Mouse (Mus musculus) urinary bladder, postnatal 10 days (tissue): Measurements from ENCODE around the gene Pole4.

ENCODE experiments used
- DNase-seq: peaks from one replicate; pipeline ENCODE4 v3.0.0; 2022; ENCODE audit warnings: low spot score

The Pole4 gene

DNA sequence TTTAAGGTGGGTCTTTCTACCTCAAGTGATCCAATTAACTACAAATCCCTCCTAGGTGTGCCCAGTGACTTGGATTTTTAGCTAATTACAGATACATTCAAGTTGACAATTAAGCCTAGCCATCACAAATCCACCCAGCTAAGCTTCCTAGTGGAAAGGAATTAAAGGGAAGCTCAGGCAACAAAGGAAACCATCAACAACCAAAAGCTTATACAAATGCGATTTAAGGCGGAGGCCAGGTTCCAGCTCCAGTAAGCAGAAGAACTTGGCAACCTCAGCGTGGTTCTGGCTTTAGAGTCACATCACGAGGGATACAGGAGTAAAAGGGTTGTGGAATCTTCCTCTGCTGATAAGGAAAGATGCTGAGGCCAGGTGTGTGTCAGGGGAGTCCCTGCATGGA lies 92.0 kb downstream of the Pole4 start:
- DNase-seq, result no peak

DNA sequence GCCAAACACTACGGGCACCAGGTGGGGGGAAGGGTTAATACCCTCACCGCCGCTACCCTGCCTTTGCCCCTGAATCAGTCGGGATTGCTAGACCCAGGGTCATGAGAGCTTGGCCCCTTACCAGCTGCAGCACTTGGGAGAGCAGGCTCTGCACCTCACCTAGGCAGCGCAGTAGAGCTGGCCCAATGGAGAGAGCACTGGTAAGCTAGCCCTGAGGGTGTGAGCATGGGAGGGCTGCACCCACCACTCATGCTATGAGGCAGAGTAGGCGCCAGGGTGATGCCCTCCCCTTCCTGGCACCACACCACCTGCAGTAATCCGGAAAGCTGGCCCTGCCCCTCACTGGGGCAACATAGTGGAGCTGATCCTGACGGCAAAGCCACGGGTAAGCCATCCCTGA lies 94.1 kb downstream of the Pole4 start:
- no peak for DNase-seq

DNA sequence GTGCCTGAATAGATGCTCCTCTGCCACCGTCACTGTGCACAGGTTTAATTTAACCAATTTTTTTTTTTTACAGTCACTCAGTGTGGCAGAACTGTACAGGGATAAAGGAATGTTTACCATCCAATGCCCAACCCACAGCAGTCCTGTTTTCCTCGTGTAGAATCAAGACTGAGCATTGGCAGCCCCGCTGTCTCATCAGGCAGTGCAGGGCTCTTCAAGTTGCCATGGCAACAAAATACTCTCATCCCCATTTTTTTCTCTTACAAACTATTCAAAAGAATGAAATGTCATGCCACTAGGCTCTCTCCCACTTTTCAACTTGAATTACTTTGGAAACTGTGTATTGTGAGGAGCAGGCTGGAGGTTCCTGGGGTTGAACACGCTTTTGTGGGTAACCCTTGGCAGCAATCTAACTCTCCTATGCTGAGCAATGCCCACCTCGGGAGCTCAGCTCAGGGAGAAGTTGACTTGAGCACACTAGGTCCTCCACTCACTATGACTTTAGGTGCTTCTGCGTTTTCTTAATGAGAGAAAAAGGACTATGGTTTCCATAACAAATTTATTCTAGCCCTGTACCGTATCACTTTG lies 95.7 kb downstream of the Pole4 start:
- no peak for DNase-seq

DNA sequence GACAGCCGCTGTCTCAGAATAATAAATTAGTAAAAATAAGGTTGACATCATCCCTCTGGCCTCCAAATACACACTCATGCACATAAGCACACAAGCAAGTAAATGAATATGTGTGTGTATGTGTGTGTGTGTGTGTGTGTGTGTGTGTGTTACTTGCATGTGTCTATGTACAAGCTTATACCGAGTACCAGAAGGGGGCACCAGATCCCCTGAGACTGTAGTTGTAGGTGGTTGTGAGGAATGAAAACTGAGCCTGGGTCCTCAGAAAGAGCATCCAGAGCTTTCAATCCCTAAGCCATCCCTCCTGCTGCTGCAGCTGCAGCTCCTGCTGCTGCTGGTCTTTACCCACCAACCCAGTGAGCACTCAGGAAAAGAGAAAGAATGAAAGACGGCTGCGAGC lies 96.4 kb downstream of the Pole4 start:
- DNase-seq, result no peak

DNA sequence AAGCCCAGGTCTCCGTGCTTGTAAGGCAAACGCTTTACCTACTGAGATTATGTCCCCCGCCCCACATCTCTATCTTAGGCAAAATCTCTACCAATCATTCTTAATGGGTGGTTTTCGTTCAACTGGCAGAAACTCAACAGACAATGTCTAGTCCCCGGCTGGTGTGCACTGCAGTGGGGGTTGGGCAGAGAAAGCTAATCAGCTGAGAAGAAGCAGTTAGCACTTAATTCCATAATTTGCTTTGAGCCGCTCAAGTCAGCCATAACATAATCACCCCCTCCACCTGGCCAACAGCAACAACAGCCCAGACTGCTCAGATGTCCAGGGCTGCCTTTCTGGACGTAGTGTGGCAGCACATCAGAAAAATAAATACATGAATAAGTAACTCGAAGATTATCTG lies 100.4 kb downstream of the Pole4 start:
- DNase-seq, result no peak

DNA sequence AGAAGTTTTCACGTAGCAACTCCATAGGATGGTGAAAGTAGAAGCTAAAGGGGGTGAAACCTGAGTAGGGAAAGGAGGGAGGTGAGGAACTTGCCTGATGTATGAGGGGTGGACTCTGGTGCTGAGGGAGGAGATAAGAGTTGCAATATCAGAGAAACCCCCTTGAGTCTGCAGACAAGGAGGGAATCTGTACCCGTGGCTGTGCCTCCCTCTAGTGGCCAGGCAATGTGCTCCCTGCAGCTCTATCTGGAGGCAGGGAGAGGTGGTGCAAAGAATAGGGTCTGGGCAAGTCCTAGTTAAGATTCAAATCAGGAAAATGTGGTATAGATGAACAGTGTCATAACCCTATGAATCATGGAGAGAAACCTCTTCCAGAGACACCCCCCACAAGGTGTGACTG lies 101.5 kb downstream of the Pole4 start:
- no peak for DNase-seq

DNA sequence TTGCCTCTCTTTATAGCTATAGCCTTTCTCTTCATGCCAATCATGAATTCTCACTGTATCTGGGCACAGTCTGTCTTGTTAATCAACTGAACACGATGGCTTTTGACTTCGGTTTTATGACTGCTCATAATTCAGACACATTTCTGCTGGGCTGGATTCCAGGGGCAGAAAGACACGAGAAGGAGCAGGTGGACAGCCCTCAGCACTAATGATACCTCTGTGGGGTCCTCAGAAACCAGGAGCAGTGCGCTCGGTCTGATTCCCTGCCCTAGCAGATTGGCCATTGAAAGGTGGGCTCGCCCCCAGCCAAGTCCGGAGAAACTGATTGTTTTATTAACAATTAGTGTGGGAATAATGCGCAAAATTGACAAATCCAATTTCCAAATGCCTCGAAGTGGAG lies 101.9 kb downstream of the Pole4 start:
- no peak for DNase-seq

DNA sequence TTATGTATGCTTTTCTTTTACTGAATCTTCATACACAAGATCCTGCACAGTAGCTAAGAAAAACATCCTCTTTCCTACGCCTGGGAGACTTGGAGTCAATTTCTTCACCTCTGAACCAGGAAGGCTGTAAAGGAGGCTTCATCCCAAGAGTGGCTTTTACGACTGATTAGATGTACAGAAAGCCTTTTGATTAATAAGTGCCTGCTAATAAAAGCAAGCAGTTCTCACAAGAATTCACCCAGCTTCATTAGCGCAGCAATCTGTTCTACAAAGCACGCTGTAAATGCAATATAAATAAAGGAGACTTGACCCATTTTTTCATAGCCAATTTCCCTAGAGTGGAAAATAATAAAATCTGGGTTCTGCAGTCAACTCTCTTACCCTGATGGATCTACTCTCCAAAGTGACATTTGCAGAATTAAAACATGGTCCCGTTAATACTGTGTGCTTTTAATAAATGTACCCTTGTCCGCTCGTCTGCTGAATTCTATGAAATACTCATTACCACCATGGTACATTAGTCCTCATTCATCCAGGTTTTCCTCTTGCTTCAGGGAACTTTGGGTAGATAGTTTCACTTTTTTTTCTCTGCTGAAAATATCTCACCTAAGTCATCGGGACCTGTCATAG lies 109.6 kb downstream of the Pole4 start:
- DNase-seq, result no peak

DNA sequence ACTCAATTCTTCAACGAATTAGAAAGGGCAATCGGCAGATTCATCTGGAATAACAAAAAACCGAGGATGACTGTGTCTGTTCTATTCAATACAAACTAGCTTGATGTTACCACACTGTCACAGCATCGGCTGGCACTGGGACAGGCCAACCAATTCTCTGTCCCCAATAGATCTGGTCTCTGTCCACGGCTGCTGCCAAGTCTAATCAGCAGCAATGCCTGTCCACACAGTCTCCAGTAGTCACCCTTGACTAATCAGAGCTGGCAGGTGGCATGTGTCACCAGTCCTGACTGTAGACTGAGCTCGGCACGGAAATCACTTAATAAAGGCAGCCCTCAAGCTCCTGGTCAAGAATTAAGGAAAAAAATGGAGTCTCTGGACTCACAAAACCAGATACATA lies 115.8 kb downstream of the Pole4 start:
- no peak for DNase-seq

DNA sequence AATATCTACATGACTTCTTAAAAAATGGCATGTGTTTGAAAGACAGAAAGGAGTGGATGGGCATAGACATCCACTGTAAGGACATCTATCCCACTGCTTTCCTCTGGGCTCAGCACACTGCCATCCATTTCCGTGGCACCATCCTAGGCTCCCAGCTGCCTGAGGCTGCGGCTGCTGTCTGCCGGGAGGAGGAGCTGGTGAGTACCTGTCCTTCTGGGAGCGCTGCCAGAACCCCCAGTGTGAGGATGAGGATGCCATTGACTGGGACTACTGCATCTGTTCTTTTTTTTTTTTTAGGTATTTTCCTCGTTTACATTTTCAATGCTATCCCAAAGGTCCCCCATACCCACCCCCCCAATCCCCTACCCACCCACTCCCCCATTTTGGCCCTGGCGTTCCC lies 119.8 kb downstream of the Pole4 start:
- DNase-seq, result no peak

DNA sequence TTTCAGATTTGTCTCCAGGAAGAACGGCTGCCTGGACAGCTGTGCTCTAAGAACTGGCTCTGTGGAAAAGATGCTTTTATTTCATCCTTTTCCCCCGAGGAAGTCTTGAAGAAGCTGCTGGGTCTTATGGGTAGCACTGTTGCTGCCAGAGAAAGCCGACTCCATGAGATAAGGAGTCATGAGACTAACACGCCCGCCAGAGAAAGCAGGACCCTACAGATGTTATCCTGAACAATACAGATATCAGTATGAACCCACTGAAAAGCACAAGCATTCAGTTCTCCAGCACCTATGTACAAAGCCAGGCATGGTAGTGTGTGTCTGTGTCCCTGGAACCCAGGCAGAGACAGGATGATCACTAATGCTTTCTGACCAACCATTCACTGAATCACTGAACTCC lies 129.7 kb downstream of the Pole4 start:
- DNase-seq, result no peak
